Mouse (Mus musculus) activated CD4-positive, CD25-positive, alpha-beta regulatory T cell (primary cell): ENCODE results near the gene Arsj. TPM values are rescaled to one million over a fixed set of nuclear protein-coding genes. Genes with fewer than 3 reads are reported as not detected.

Experiments used
- polyA plus RNA-seq, 2 experiments: library from polyadenylated mRNA; unstranded; fragments of 100-300 nt; shearing (Covaris generic); gene quantifications; one replicate each; pipeline ENCODE4 v1.2.1; 2017

Arsj gene
- polyA plus RNA-seq = under 1 TPM in 1 of 2 experiments, not detected in 1; 0.11 TPM

GRCm38 (mm10) chr3:126363568-126364505 lies at the start of gene Arsj:
Gene Arsj, plus strand, starts transcription at chr3:126363684.

Other genes with a start within 250 kb of the Arsj start
- 100 to 1,000 TPM; 161 to 168 TPM for gene Camk2d, start 232.6 kb downstream of the Arsj start, polyA plus RNA-seq